Mouse (Mus musculus): ENCODE measurements at regions not wholly inside any gene's neighbourhood (a gene's known extent, or its start where the extent isn't known, plus 50 kb on each side); places are given as distances from the start of the nearest gene placed in this dataset.

- TF ChIP-seq POLR2A (IDR thresholded peaks at IDR 0.05; ENCODE audit: insufficient read depth, low read depth, low read length) (no peak), CTCF (IDR thresholded peaks at IDR 0.05) (no peak)
Observed at GRCm38 (mm10) chr7:136402688-136403597, 491.5 kb upstream of the Mgmt start.
